In genomic region chr9:79784934-79785793, GRCm38 (mm10) we compare ENCODE assay signal across 28 mouse cellular contexts. TPM values are rescaled to one million over a fixed set of nuclear protein-coding genes. Genes with fewer than 3 reads are reported as not detected.
DNase-seq lines count a peak whose midpoint lies in the region; ATAC-seq and TF ChIP-seq lines count a peak whose summit lies in the region.
"Had no signal": no experiment of that assay in that cellular context is flagged by ENCODE, and none has a peak within 500 bp of the region (broad histone marks: within the 10 kb centered on the region; RNA-seq: fewer than 3 reads in every experiment).

No protein-coding gene starts in this region.

- TF ChIP-seq EP300 in lung, postnatal 0 days (IDR thresholded peaks at IDR 0.05): 0 out of 2 replicates have a peak, but pooled peaks have one; percentile 20

- peaks cover 4% of the 10 kb centered on the region; the same call in 1 of the 2 replicates for H3K4me1 ChIP-seq in lung, postnatal 0 days (ENCODE audit: insufficient read depth, low read depth, low read length)
- peaks cover 4% of the 10 kb centered on the region for H3K4me1 ChIP-seq in forebrain, embryonic 16.5 days (replicated peaks; ENCODE audit: control insufficient read depth, insufficient read depth, low read length)

- no peak for DNase-seq in layer of hippocampus, adult 2 months (ENCODE audit: low spot score in 2 of 2)
- DNase-seq in layer of hippocampus, adult 18-20 months (ENCODE audit: low spot score in 2 of 2): no peak
- DNase-seq in lung, postnatal 0 days (ENCODE audit: low spot score): peak; percentile 42
- no peak for DNase-seq in lung, postnatal 36 days
- no peak for DNase-seq in B cell, adult 2 months
- DNase-seq: cerebellum, adult 2 months; cerebellum, postnatal 14 days; gastrocnemius, postnatal 14 days; heart, adult 18-20 months; heart, postnatal 4 days; kidney, adult 11 months; kidney, postnatal 14 days; lung, adult 2 months; lung, postnatal 14 days; right cerebral cortex, adult 18-20 months; spleen, adult 18-20 months; thymus, postnatal 14 days had no signal

- no peaks in the 10 kb centered on the region for H3K27me3 ChIP-seq in lung, postnatal 0 days (replicated peaks; ENCODE audit: insufficient read depth, low read length)
- no peaks in the 10 kb centered on the region for H3K27me3 ChIP-seq in forebrain, embryonic 16.5 days (replicated peaks; ENCODE audit: control insufficient read depth, insufficient read depth, low read length)
- H3K27me3 ChIP-seq: forebrain, embryonic 13.5 days; limb, embryonic 15.5 days; megakaryocyte, embryonic 14.5 days; midbrain, embryonic 12.5 days had no signal

- no peak overlapping the region for H3K4me3 ChIP-seq in layer of hippocampus, adult 2 months
- no peak overlapping the region for H3K4me3 ChIP-seq in lung, postnatal 0 days (ENCODE audit: low read depth, low read length)
- no peak overlapping the region for H3K4me3 ChIP-seq in forebrain, embryonic 16.5 days (replicated peaks; ENCODE audit: low read length)
- H3K4me3 ChIP-seq: forebrain, embryonic 13.5 days; left cerebral cortex, adult 2 months; limb, embryonic 15.5 days; megakaryocyte, embryonic 14.5 days; midbrain, embryonic 12.5 days had no signal

- H3K9ac ChIP-seq in lung, postnatal 0 days (replicated peaks; ENCODE audit: low read depth): no peak overlapping the region
- no peak overlapping the region for H3K9ac ChIP-seq in forebrain, embryonic 16.5 days (replicated peaks; ENCODE audit: low read depth, low read length)
- H3K9ac ChIP-seq: forebrain, embryonic 13.5 days; hindbrain, embryonic 14.5 days; limb, embryonic 15.5 days; midbrain, embryonic 12.5 days had no signal

- WGBS in lung, postnatal 0 days: 75% methylated on average over 2 of the region's 2 CpGs
- WGBS in forebrain, embryonic 16.5 days: 69% methylated on average over 2 of the region's 2 CpGs

- H3K27ac ChIP-seq in layer of hippocampus, adult 2 months: peak overlapping the region; percentile 36; the same call in 1 of the 2 replicates
- H3K27ac ChIP-seq in lung, postnatal 0 days (ENCODE audit: low read length): 0 out of 2 replicates have a peak overlapping the region, but pooled peaks have one; percentile 20
- H3K27ac ChIP-seq in forebrain, embryonic 16.5 days (ENCODE audit: low read length): no peak overlapping the region
- H3K27ac ChIP-seq: forebrain, embryonic 13.5 days; hindbrain, embryonic 14.5 days; left cerebral cortex, adult 2 months; limb, embryonic 15.5 days; midbrain, embryonic 12.5 days had no signal

- no peaks in the 10 kb centered on the region for H3K36me3 ChIP-seq in lung, postnatal 0 days (ENCODE audit: insufficient read depth, low read length)
- no peaks in the 10 kb centered on the region for H3K36me3 ChIP-seq in forebrain, embryonic 16.5 days (ENCODE audit: control insufficient read depth, insufficient read depth)
- H3K36me3 ChIP-seq: limb, embryonic 15.5 days; midbrain, embryonic 12.5 days had no signal

- no peak for TF ChIP-seq CTCF in layer of hippocampus, adult 2 months (conservative IDR thresholded peaks at IDR 0.05)
- TF ChIP-seq CTCF in lung, postnatal 0 days (IDR thresholded peaks at IDR 0.05): no peak

- no peak overlapping the region for H3K4me2 ChIP-seq in lung, postnatal 0 days (replicated peaks; ENCODE audit: low read depth, low read length)
- no peak overlapping the region for H3K4me2 ChIP-seq in forebrain, embryonic 16.5 days (ENCODE audit: low read length)
- H3K4me2 ChIP-seq: forebrain, embryonic 13.5 days; heart, embryonic 11.5 days; hindbrain, embryonic 14.5 days; limb, embryonic 15.5 days; midbrain, embryonic 12.5 days had no signal

- H3K9me3 ChIP-seq in lung, postnatal 0 days (ENCODE audit: low read length): no peaks in the 10 kb centered on the region
- no peaks in the 10 kb centered on the region for H3K9me3 ChIP-seq in forebrain, embryonic 16.5 days (ENCODE audit: control insufficient read depth, low read length)
- H3K9me3 ChIP-seq: forebrain, embryonic 13.5 days; limb, embryonic 15.5 days; megakaryocyte, embryonic 14.5 days; midbrain, embryonic 12.5 days had no signal

- ATAC-seq in lung, postnatal 0 days: no peak
- ATAC-seq in granulocyte monocyte progenitor cell, adult 5-6 weeks (replicated peaks; ENCODE audit: poor library complexity, severe bottlenecking): peak; percentile 84
- no peak for ATAC-seq in forebrain, embryonic 16.5 days
- ATAC-seq: activated CD4-positive, CD25-positive, alpha-beta regulatory T cell, adult 4 months; CD4-positive, CD25-positive, alpha-beta regulatory T cell, adult 4 months; forebrain, embryonic 13.5 days had no signal

RNA-seq across cellular contexts. Expression of gene Tmem30a, which starts 8.1 kb away (rescaled TPM):
- total RNA-seq in layer of hippocampus, adult 2 months (2021): 100 to 1,000 TPM; 235 to 247 TPM
- 100 to 1,000 TPM; 242 to 243 TPM for total RNA-seq in layer of hippocampus, adult 18-20 months (2021)
- 129 and 140 TPM in 2 replicates for polyA plus RNA-seq in lung, postnatal 0 days (2015; fragmentation: Nextera tagmentation; extraction: Ambion mirVana)
- 68.6 and 72.5 TPM in 2 replicates for total RNA-seq in granulocyte monocyte progenitor cell, adult 5-6 weeks (2014; fragmentation: Nextera tagmentation)
- total RNA-seq in granulocyte monocyte progenitor cell, adult 5-6 weeks (2017): 91.9 and 115 TPM in 2 replicates
- polyA plus RNA-seq in forebrain, embryonic 16.5 days (2015; fragmentation: Nextera tagmentation; extraction: Ambion mirVana): 114 and 125 TPM in 2 replicates

RNA-seq across cellular contexts. Expression of gene Cox7a2, which starts 25.5 kb away (rescaled TPM):
- total RNA-seq in layer of hippocampus, adult 2 months (2021): 100 to 1,000 TPM; 305 to 312 TPM
- total RNA-seq in layer of hippocampus, adult 18-20 months (2021): 100 to 1,000 TPM; 321 to 335 TPM
- 593 and 634 TPM in 2 replicates for polyA plus RNA-seq in lung, postnatal 0 days (2015; fragmentation: Nextera tagmentation; extraction: Ambion mirVana)
- 515 and 743 TPM in 2 replicates for total RNA-seq in granulocyte monocyte progenitor cell, adult 5-6 weeks (2014; fragmentation: Nextera tagmentation)
- total RNA-seq in granulocyte monocyte progenitor cell, adult 5-6 weeks (2017): 166 and 202 TPM in 2 replicates
- 656 and 665 TPM in 2 replicates for polyA plus RNA-seq in forebrain, embryonic 16.5 days (2015; fragmentation: Nextera tagmentation; extraction: Ambion mirVana)
